Mouse (Mus musculus): Measurements from ENCODE around the gene Ptprm.
A peak's percentile ranks its signal among the peaks of the same experiment; 100 is the strongest.

The Ptprm gene

DNA sequence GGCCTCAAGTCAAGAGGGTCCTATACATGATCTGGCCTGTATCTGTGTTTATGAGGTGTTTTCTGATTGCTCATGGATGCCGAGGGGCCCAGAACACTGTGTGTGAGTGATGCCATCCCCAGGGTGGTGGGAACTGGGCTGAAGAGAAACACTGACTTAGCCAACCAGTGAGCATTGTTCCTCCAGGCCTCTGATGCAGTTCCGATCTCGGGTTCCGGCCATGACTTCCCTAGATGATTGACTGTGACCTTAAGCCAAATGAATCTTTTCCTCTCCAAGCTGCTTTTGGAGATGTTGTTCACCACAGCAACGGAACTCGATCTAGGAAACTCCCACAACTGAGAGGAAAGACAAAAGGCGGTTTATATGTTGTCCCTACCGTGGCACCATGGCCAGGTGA is 9.1 kb downstream of the Ptprm start:
- DNase-seq (ENCODE audit: low read depth, low spot score) = no peak

- no peak for DNase-seq (ENCODE audit: low read depth, low spot score)
Observed at GRCm38 (mm10) chr17:67343471-67343870, 10.8 kb downstream of the Ptprm start.

DNA sequence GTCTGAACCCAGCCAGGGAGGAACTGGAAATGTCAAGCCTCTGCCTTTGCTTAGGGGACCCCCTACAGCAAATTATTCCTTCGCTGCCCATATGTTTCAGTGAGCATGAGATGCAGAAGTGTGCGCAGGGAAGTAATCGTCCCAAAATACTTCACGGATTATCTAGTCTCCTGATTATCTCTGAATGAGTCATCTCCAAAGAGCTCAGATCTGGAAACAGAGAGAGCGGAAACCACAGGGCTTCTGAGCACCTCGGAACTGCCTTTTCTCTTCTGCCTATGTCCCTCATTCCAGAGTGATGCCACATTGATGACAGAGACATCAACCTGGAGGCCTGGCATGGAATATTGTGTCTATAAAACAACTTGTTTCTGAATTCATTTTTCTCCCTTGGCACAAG is 11.3 kb downstream of the Ptprm start:
- DNase-seq (ENCODE audit: low read depth, low spot score) = peak; percentile 52

GRCm38 (mm10) chr17:67340362-67340761 is 13.9 kb downstream of the Ptprm start:
- peak; percentile 30 for DNase-seq (ENCODE audit: low read depth, low spot score)

GRCm38 (mm10) chr17:67339569-67339968 is 14.7 kb downstream of the Ptprm start:
- DNase-seq (ENCODE audit: low read depth, low spot score) = no peak

DNA sequence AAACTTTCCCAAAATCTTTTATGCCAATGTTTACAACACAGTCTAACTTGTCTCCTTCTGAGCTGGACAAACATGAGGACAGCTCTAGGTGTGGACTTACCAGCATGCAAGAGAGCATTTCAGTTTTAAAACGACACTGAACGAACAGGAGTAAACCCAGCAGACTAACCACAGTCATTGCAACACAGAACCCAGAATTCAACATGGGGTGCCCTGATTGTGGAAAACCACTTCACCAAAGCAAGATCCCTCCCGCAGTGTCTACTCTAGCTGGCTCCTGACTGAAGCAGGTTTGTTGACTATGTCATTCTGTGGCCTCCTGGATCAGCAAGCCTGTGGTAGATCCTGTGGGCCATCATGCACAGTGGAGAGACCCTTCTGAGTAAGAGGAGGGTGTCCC is 19.9 kb downstream of the Ptprm start:
- no peak for DNase-seq (ENCODE audit: low read depth, low spot score)

DNA sequence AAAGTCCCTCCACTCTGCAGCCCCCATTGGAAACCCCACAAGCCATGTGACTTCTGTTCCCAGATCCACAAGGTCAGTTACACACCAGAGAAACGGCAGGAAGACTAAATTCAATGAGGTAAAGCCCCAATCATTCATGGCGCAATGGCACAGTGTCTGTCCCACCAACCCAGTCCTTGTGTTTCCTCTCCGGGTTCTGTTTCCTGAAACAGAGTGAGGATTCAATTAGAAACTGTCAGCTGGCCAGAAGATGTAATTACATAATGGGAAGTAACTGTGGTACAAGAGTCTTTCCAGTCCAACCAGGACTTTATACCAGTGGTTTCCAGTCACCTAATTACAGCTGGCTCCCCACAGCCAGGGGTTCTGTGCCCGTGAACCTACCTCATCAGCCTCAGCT is 24.8 kb downstream of the Ptprm start:
- DNase-seq (ENCODE audit: low read depth, low spot score) = no peak

DNA sequence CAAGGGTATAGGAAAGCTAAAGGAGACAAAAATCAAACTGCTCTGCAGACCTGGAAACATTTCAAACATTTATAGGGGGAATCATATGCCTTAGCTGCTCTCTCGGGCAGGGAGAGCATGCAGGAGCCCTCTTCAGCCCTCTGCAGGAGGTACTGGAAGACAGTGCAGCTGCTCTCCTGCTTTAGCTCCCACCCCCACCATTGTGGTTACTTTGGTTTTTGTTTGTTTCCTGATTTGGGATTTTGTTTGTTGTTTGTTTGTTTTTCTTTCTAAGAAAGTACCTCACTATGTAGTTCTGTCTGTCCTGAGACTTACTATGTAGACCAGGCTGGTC is 29.8 kb downstream of the Ptprm start:
- no peak for DNase-seq (ENCODE audit: low read depth, low spot score)

DNA sequence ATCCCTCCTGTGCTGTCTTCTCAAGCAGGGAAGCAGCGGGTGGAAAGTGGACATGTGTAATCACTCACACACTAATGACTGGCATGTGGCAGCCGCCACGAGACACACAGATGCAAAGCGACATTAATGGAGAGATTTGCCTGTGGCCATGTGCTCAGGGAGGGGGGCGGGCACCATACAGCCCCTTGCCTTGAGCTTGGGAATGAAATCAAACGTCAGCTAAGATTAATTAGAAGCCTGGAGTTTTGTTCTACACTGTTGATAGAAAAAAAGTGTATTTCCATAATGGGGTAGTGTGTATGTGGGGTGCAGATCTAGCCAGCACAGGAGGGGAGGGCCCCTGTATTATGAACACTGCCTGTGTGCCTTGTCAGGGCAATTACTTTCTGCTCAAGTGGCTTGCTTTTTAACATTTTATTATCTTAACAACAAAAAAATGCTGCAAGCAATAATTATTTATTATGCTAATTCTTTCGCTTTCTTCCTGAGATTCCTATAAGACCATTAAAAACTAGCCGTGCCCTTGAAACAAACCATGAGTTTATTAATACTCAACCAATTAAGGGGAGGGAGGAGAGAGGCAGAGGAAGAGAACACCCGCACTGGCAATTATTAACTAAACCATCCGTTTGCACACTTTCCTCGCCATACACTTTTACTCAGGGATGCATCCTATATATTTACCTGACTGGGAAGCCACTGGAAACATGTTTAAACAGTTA is 30.3 kb downstream of the Ptprm start:
- no peak for DNase-seq (ENCODE audit: low read depth, low spot score)

GRCm38 (mm10) chr17:67314491-67315205 is 39.6 kb downstream of the Ptprm start:
- peak; percentile 57 for DNase-seq (ENCODE audit: low read depth, low spot score)

DNA sequence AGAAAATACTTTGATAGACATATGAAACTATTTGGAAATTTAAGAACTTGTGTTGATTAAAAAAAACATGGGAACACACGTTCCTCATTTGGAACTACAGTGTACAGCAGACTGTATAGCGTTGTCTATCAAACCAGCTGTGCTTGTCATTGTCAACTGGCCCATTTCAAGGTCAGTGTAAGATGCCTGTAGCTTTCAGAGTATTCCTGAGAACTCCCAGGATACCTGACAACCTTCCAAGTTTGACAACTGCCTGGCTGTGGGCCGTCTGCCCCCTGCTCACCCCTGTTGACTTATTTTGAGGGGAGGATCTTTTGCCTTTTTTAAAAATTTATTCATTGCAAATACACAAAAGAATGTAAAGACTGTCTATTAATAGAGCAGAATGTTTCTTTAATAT is 45.8 kb downstream of the Ptprm start:
- no peak for DNase-seq (ENCODE audit: low read depth, low spot score)

GRCm38 (mm10) chr17:67306066-67306845 is 48.0 kb downstream of the Ptprm start:
- DNase-seq (ENCODE audit: low read depth, low spot score) = peak; percentile 47

GRCm38 (mm10) chr17:67304831-67305230 is 49.4 kb downstream of the Ptprm start:
- peak; percentile 58 for DNase-seq (ENCODE audit: low read depth, low spot score)

DNA sequence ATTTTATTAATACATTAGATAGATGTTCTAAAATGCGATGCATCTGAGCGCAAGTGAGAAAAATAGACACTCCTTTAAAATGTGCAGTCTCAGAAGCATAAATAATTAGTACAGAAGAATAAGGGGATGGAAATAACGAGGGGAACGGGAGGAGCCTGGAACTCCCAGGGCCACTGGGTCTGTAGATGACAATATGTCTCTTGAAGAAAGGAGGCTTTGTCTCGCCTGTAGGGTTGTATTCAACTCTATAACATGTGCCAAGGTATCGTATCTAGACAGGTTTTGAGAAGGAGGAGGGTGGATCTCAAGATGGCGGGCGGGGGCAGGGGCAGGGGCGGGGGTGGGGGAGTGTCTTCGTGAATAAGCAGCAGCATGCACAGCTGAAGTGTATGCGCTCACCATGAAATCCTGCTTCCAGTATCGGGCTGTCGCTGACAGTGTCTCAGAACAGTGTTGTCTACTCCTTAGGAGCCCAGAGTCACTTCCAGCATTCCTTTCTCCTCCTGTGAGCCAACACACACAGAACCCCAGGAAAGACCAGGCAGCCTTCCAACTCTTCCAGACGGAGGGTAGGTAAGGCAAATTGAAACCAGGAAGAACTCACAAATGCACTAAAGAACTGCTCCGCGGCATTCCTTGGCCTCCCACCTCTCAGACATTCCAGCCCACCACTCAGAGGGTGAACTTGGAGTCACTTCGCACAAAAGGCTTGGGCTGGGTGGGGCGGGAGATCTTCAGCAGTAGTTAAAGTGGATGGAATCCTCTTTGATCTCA is 50.7 kb downstream of the Ptprm start:
- peak; percentile 72 for DNase-seq (ENCODE audit: low read depth, low spot score)

DNA sequence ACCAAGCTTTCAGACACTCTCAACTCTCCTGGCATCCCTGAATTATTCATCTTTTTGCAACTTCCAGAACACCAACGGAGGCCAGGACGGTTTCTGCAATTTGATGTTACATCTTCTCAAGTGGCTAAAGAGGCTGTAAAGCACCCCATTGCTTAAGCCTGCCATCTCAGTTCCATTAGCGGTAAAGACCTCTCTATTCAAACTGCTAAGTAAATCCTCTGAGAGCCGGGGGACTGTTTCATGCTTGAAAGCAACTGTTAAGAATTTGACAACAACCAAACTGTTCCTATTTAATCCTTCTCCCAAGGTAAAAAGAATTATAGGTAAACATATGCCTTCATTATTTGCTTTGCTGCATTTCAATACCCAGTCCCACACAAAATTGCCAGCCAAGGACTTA is 51.7 kb downstream of the Ptprm start:
- no peak for DNase-seq (ENCODE audit: low read depth, low spot score)

- no peak for DNase-seq (ENCODE audit: low read depth, low spot score)
Observed at GRCm38 (mm10) chr17:67302074-67302473, 52.2 kb downstream of the Ptprm start.

GRCm38 (mm10) chr17:67301367-67301766 is 52.9 kb downstream of the Ptprm start:
- no peak for DNase-seq (ENCODE audit: low read depth, low spot score)

DNA sequence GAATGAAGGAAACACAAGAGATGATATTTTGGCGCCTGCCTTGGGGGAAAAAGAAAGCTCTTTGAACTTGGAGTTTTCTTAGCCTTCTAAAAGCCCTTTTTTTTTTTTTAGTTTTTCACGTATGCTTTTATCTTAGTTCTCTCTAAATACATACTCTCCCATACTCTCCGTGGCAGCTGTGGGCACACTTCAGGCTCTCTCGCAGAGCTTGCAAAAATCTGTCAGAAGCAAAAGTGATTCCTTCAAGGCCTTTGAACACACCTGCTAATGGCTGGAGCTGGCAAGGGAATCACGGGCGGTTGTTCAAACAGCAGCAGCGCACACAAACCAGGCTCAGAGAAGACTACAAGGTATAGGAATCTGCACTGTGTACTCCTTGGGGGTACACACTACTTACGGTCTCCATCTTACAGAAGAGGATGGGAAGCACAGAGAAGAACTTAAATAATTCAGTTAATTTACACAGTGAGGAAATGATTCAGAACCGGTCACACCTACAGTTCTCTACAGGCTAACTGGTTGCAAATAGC is 55.9 kb downstream of the Ptprm start:
- no peak for DNase-seq (ENCODE audit: low read depth, low spot score)

DNA sequence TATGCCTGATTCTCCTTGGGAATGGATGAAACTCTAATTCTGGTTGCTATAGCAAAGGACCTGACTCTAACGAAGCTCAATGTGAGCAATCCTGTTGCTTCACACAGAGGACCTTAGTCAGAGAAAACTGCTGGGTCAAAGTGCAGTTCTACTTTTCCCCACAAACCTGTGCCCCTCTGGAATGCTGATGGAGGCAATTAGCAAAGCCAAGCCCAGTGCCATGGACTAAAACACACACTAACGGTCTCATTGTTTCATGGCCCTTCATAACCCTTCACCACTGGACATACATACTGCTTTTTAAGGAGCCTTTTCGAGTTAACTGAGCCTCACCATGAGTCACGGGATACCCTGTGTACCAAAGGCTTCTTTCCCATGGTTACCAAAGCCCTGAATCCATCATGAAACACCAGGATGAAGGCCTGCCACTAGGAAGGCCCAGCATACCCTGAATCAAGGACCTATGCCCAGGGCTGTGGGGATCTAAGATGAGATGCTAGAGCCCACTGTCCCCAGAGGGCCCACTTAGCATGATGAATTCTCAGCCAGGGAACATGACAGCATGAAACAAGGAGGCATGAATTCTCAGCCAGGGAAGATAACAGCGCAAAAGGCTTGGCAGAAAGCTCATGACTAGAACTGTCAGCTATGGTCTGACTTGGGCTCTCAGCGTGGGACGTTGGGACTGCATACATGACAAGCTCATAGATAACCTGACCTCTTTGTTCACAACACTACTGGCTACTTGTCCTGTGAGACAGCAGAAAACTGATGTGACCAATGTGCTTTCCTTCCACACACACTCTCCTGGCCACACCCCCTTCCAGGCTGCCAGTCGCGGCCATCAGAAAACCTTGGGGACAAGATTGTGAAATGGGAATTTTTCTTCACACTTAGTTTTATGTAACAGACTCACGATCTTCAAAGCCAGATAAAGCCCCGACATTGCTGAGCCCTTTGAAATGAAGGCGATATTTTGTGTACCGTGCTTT is 57.4 kb downstream of the Ptprm start:
- no peak for DNase-seq (ENCODE audit: low read depth, low spot score)

DNA sequence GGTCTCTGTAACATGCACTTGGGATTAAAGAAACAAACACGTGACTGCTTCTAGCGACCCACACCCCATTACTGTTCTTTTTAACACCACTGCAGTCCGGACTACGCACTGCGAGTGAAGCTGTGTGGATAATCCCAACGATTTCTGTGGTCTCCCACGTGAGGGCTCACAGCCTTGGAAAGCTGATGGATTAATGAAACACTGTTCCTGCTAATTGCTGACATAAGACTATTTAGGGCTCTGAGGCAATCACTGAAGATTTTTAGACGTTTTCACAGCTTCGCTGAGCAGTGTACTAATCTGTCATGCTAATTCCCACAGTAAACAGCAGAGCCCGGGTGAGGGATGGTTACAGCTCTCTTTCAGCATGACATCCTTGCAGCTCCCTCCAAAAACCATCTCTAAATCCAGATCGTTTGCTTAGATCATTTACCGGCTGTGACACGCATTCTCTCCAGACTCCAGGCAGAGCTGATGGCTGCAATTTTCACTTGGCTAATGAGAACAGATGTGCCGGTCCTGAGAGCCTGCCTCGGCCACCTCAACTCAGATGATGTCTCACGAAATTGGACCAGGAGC is 63.5 kb downstream of the Ptprm start:
- peak; percentile 54 for DNase-seq (ENCODE audit: low read depth, low spot score)
